Mouse (Mus musculus) liver, embryonic 13.5 days (tissue): ENCODE results near the gene Cpm. TPM values are rescaled to one million over a fixed set of nuclear protein-coding genes. Genes with fewer than 3 reads are reported as not detected.

Experiments
- ATAC-seq: fragments of 200-750 bp; cut with Nextera tagmentation; 2 replicates; pipeline ENCODE4 v1.8.0; 2017; ENCODE audit warnings: low read depth, mild to moderate bottlenecking, moderate number of reproducible peaks, moderate library complexity
- DNase-seq: peaks from one replicate; pipeline ENCODE4 v3.0.0; 2022
- H3K27ac ChIP-seq: fragments of 300-500 bp; sonication (generic); 2 replicates; pipeline ENCODE4 v1.5.1; 2015; ENCODE audit warnings: moderate library complexity, mild to moderate bottlenecking, inconsistent platforms
- H3K27me3 ChIP-seq: fragments of 300-500 bp; sonication (generic); 2 replicates; pipeline ENCODE4 v1.6.1; 2015; ENCODE audit warnings: mild to moderate bottlenecking, inconsistent platforms
- H3K36me3 ChIP-seq: fragments of 300-500 bp; sonication (generic); 2 replicates; pipeline ENCODE4 v1.6.1; 2015; ENCODE audit warnings: mild to moderate bottlenecking, inconsistent platforms
- H3K4me1 ChIP-seq: fragments of 300-500 bp; sonication (generic); replicated peaks from 2 replicates; pipeline ENCODE4 v1.6.1; 2015; ENCODE audit warnings: inconsistent platforms
- H3K4me2 ChIP-seq: fragments of 300-500 bp; sonication (generic); 2 replicates; pipeline ENCODE4 v1.6.1; 2015; ENCODE audit warnings: inconsistent platforms, mild to moderate bottlenecking, moderate library complexity
- H3K4me3 ChIP-seq: fragments of 300-500 bp; sonication (generic); replicated peaks from 2 replicates; pipeline ENCODE4 v1.5.1; 2015; ENCODE audit warnings: mild to moderate bottlenecking, inconsistent platforms
- H3K9ac ChIP-seq: fragments of 300-500 bp; sonication (generic); 2 replicates; pipeline ENCODE4 v1.6.1; 2015; ENCODE audit warnings: mild to moderate bottlenecking, inconsistent platforms
- H3K9me3 ChIP-seq: fragments of 300-500 bp; sonication (generic); replicated peaks from 2 replicates; pipeline ENCODE4 v1.6.1; 2016; ENCODE audit warnings: inconsistent platforms
- WGBS: fragments of 180-500 bp; shearing (Covaris S2); methylation state at CpG from one replicate; pipeline ENCODE4 v1.1.7; 2015; ENCODE audit not compliant: insufficient replicate concordance; 5-methylcytosine and 5-hydroxymethylcytosine counted together
- polyA plus RNA-seq: library from polyadenylated mRNA; unstranded; fragments of >200 nt; fragmentation: Nextera tagmentation; extraction: Ambion mirVana; gene quantifications from 2 replicates; pipeline ENCODE4 v1.2.1, GENCODE M21; 2015

Cpm gene
- polyA plus RNA-seq, 1 experiment from 2014 or later: 19.3 TPM

- Histone ChIP-seq H3K27ac (no peak overlapping the region), H3K36me3 (no peaks in the 10 kb centered on the region), H3K9ac (no peak overlapping the region), H3K4me2 (no peak overlapping the region), H3K27me3 (peaks cover 51% of the 10 kb centered on the region), H3K4me3 (no peak overlapping the region), H3K9me3 (no peaks in the 10 kb centered on the region), H3K4me1 (peaks cover 9% of the 10 kb centered on the region)
- WGBS: 58% methylated on average over 7 of the region's 7 CpGs
- no peak for DNase-seq
- ATAC-seq: no peak
These were observed 2.3 kb upstream of the Cpm start for GRCm38 (mm10) chr10:117626840-117627615.

- Histone ChIP-seq H3K9me3 (no peaks in the 10 kb centered on the region), H3K27me3 (peaks cover 52% of the 10 kb centered on the region), H3K36me3 (no peaks in the 10 kb centered on the region), H3K9ac (no peak overlapping the region), H3K4me1 (peaks cover 9% of the 10 kb centered on the region), H3K27ac (no peak overlapping the region), H3K4me3 (no peak overlapping the region), H3K4me2 (no peak overlapping the region)
- no peak for ATAC-seq
- 32% methylated on average over 7 of the region's 7 CpGs for WGBS
- DNase-seq: no peak
These were observed 1.7 kb upstream of the Cpm start for GRCm38 (mm10) chr10:117627616-117627930.

- Histone ChIP-seq H3K27ac (no peak overlapping the region), H3K4me3 (no peak overlapping the region), H3K4me2 (peak overlapping the region; percentile 69; the same call in 1 of the 2 replicates), H3K9ac (no peak overlapping the region), H3K9me3 (no peaks in the 10 kb centered on the region), H3K4me1 (peaks cover 9% of the 10 kb centered on the region), H3K36me3 (no peaks in the 10 kb centered on the region), H3K27me3 (peaks cover 52% of the 10 kb centered on the region)
- no peak for ATAC-seq
- no peak for DNase-seq
- 37% methylated on average over 6 of the region's 6 CpGs for WGBS
These were observed 1.4 kb upstream of the Cpm start for GRCm38 (mm10) chr10:117627949-117628348.

- H3K9me3 ChIP-seq: no peaks in the 10 kb centered on the region
- H3K27me3 ChIP-seq: peaks cover 52% of the 10 kb centered on the region
- H3K36me3 ChIP-seq: no peaks in the 10 kb centered on the region
- no peak for DNase-seq
- WGBS: 4% methylated on average over 25 of the region's 25 CpGs
- peaks cover 9% of the 10 kb centered on the region for H3K4me1 ChIP-seq
- H3K27ac ChIP-seq: no peak overlapping the region
- peak overlapping the region; percentile 69 for H3K4me2 ChIP-seq
- no peak overlapping the region for H3K9ac ChIP-seq
- peak overlapping the region; percentile 58 for H3K4me3 ChIP-seq
- no peak; the same call in 1 of the 2 replicates for ATAC-seq
These were observed 734 bp upstream of the Cpm start for GRCm38 (mm10) chr10:117628363-117629168.

- Histone ChIP-seq H3K9ac (0 out of 2 replicates have a peak overlapping the region, but pooled peaks have one; percentile 41), H3K9me3 (no peaks in the 10 kb centered on the region), H3K4me1 (peaks cover 9% of the 10 kb centered on the region), H3K4me2 (peak overlapping the region; percentile 69), H3K4me3 (peak overlapping the region; percentile 58), H3K27ac (no peak overlapping the region), H3K27me3 (peaks cover 52% of the 10 kb centered on the region), H3K36me3 (no peaks in the 10 kb centered on the region)
- DNase-seq: no peak
- WGBS: 18% methylated on average over 8 of the region's 8 CpGs
- ATAC-seq: no peak
These were observed 876 bp downstream of the Cpm start for GRCm38 (mm10) chr10:117630176-117630575.

GRCm38 (mm10) chr10:117630810-117631209 lies 1.5 kb downstream of the Cpm start:
- Histone ChIP-seq H3K9me3 (no peaks in the 10 kb centered on the region), H3K36me3 (no peaks in the 10 kb centered on the region), H3K4me1 (peaks cover 9% of the 10 kb centered on the region), H3K4me3 (0 out of 2 replicates have a peak overlapping the region, but pooled peaks have one; percentile 58), H3K4me2 (peak overlapping the region; percentile 69), H3K9ac (no peak overlapping the region), H3K27ac (no peak overlapping the region), H3K27me3 (peaks cover 52% of the 10 kb centered on the region)
- ATAC-seq: no peak
- WGBS: 29% methylated on average over 2 of the region's 2 CpGs
- DNase-seq: no peak

- Histone ChIP-seq H3K4me1 (peaks cover 9% of the 10 kb centered on the region), H3K27me3 (peaks cover 52% of the 10 kb centered on the region), H3K9me3 (no peaks in the 10 kb centered on the region), H3K27ac (no peak overlapping the region), H3K9ac (no peak overlapping the region), H3K4me3 (no peak overlapping the region), H3K4me2 (no peak overlapping the region), H3K36me3 (no peaks in the 10 kb centered on the region)
- no peak for ATAC-seq
- DNase-seq: no peak
- 66% methylated on average over 16 of the region's 16 CpGs for whole genome bisulfite sequencing
These were observed 2.4 kb downstream of the Cpm start for GRCm38 (mm10) chr10:117631562-117632259.

GRCm38 (mm10) chr10:117632394-117632793 lies 3.1 kb downstream of the Cpm start:
- Histone ChIP-seq H3K9me3 (no peaks in the 10 kb centered on the region), H3K27me3 (peaks cover 47% of the 10 kb centered on the region)

GRCm38 (mm10) chr10:117633564-117634208 lies 4.4 kb downstream of the Cpm start:
- peaks cover 9% of the 10 kb centered on the region for H3K4me1 ChIP-seq
- no peak for DNase-seq
- H3K27ac ChIP-seq: no peak overlapping the region
- H3K9ac ChIP-seq: no peak overlapping the region
- H3K9me3 ChIP-seq: no peaks in the 10 kb centered on the region
- no peak overlapping the region for H3K4me2 ChIP-seq
- no peak overlapping the region for H3K4me3 ChIP-seq
- no peaks in the 10 kb centered on the region for H3K36me3 ChIP-seq
- WGBS: 68% methylated on average over 5 of the region's 5 CpGs
- peaks cover 34% of the 10 kb centered on the region for H3K27me3 ChIP-seq
- no peak for ATAC-seq

More at GRCm38 (mm10) chr10:117632394-117632793, 3.1 kb downstream of the Cpm start:
- WGBS: 67% methylated on average over 4 of the region's 4 CpGs
- Histone ChIP-seq H3K36me3 (no peaks in the 10 kb centered on the region), H3K9ac (no peak overlapping the region), H3K27ac (no peak overlapping the region), H3K4me3 (no peak overlapping the region), H3K4me2 (no peak overlapping the region), H3K4me1 (peaks cover 9% of the 10 kb centered on the region)
- ATAC-seq: no peak
- DNase-seq: no peak

GRCm38 (mm10) chr10:117634323-117635030 lies 5.2 kb downstream of the Cpm start:
- H3K4me1 ChIP-seq: peaks cover 4% of the 10 kb centered on the region; the same call in 1 of the 2 replicates
- H3K4me2 ChIP-seq: no peak overlapping the region
- H3K27ac ChIP-seq: no peak overlapping the region
- H3K4me3 ChIP-seq: no peak overlapping the region
- DNase-seq (no peak), ATAC-seq (no peak)
- H3K27me3 ChIP-seq: peaks cover 26% of the 10 kb centered on the region
- no peak overlapping the region for H3K9ac ChIP-seq
- no peaks in the 10 kb centered on the region for H3K36me3 ChIP-seq
- no peaks in the 10 kb centered on the region for H3K9me3 ChIP-seq
- 64% methylated on average over 10 of the region's 10 CpGs for whole genome bisulfite sequencing
